Mouse (Mus musculus): ENCODE measurements around the gene Hoxa13.

DNA sequence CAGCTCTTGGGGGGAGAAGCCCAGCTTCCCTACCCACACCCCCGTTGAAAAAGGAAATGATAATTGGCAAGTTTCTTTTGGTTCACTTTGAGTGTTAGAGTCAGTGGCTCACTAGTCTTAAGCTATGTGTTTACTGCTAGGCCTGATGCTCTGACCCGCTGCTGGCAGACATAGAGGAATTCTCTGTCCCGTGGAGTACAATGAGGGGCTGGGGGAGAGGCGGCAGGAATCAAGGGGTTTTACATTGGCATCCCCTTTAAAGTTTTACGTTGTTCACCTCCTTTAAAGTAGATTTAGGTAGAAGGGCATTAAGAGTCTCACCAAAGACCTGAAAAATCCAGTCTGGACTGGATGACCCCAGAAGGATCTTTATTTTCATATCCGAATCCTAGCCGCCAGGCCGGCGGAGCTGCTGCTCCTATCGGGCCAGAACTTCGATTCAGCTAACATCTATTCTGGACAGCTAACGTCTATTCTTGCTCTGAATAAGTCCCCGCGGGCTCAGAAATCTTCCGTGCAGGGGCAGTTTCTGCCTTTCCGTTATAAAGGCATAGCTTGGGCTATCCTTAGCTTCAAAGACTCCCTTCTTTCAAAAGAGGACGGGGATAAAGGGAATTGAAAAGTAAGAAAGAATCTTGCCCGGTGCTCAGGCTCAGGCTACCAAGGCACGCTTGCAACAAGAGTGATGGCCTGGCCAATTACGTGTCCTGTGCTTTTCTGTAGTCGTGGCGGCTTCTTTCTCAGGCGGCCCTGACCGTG is 8.5 kb downstream of the Hoxa13 start:
- TF ChIP-seq POLR2A (IDR thresholded peaks at IDR 0.05; ENCODE audit: borderline replicate concordance, extremely low read depth, low read depth, low read length) (no peak), CTCF (IDR thresholded peaks at IDR 0.05; ENCODE audit: insufficient read depth, low read length) (no peak)

Measured in lung, adult 2 months (tissue).